Mouse (Mus musculus): ENCODE measurements around the gene Dmkn.
"Not testable (repeated sequence)": the region's sequence is repeated elsewhere in the genome, so short reads cannot be mapped to it uniquely, and the experiment has no call there.

Dmkn gene

GRCm38 (mm10) chr7:30812291-30812807 is 48.8 kb downstream of the Dmkn start:
- no peak for DNase-seq (ENCODE audit: low spot score)

GRCm38 (mm10) chr7:30820131-30820530 is 56.6 kb downstream of the Dmkn start:
- no peak for DNase-seq (ENCODE audit: low spot score)

- DNase-seq (ENCODE audit: low spot score): no peak
These were observed 57.4 kb downstream of the Dmkn start for GRCm38 (mm10) chr7:30820854-30821445.

- DNase-seq (ENCODE audit: low spot score): no peak
These were observed 58.0 kb downstream of the Dmkn start for GRCm38 (mm10) chr7:30821532-30821931.

- DNase-seq (ENCODE audit: low spot score): no peak
These were observed 60.1 kb downstream of the Dmkn start, which contains the start of gene Ffar2 for GRCm38 (mm10) chr7:30823675-30824074. Gene Ffar2, minus strand, starts transcription at chr7:30823775.

- no peak for DNase-seq (ENCODE audit: low spot score)
These were observed 60.8 kb downstream of the Dmkn start for GRCm38 (mm10) chr7:30824306-30824705.

- DNase-seq (ENCODE audit: low spot score): no peak
These were observed 63.1 kb downstream of the Dmkn start for GRCm38 (mm10) chr7:30826660-30827059.

GRCm38 (mm10) chr7:30828871-30829270 is 65.3 kb downstream of the Dmkn start:
- DNase-seq (ENCODE audit: low spot score): not testable (repeated sequence)

GRCm38 (mm10) chr7:30829428-30829827 is 65.9 kb downstream of the Dmkn start:
- no peak for DNase-seq (ENCODE audit: low spot score)

Measured in ovary, adult 18-20 months (tissue).